Mouse (Mus musculus) kidney, adult 2 months (tissue): ENCODE data around the gene Gm9922.

ENCODE experiments used
- CTCF ChIP-seq: fragments of 200-500 bp; conservative IDR thresholded peaks from 2 replicates; pipeline ENCODE4 v1.5.1; 2011; ENCODE audit warnings: low read depth, mild to moderate bottlenecking, control low read depth, low read length, moderate library complexity, mixed read lengths; ENCODE audit not compliant: insufficient read depth, insufficient read length
- POLR2A ChIP-seq: fragments of 200-500 bp; IDR thresholded peaks from one replicate; pipeline ENCODE4 v1.6.1; 2011; ENCODE audit warnings: low read depth, low read length, control low read depth

DNA sequence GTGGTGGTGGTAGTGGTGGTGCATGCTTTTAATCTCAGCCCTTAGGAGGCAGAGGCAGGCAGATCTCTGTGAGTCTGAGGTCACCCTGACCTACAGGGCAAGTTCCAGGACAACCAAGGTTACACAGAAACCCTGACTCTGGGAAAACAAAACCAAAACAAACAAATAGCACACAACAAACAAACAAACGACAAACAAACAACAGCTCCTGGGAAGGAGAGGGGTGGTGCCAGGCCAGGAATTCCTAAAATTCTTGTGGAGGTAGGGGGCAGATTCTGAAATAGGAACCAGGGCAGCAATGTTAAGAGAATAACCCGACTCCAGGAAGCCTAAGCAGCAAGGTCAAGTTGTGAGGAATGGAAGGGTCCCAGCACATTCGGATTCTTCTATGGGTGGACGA, 7.9 kb upstream of the Gm9922 start:
- no peak for TF ChIP-seq CTCF
- TF ChIP-seq POLR2A: no peak
